Mouse (Mus musculus) forebrain, embryonic 10.5 days (tissue): Measurements from ENCODE around the gene Slc30a9. TPM values are rescaled to one million over a fixed set of nuclear protein-coding genes. Genes with fewer than 3 reads are reported as not detected.

Experiments
- DNase-seq: peaks from one replicate; pipeline ENCODE4 v3.0.0-alpha.2; 2017; ENCODE audit warnings: low spot score; ENCODE audit errors: extremely low spot score
- H3K27ac ChIP-seq: fragments of 300-500 bp; sonication (generic); 2 replicates; pipeline ENCODE4 v1.5.1; 2016; ENCODE audit warnings: mild to moderate bottlenecking
- H3K27me3 ChIP-seq: fragments of 300-500 bp; sonication (generic); 2 replicates; pipeline ENCODE4 v1.6.1; 2016; ENCODE audit warnings: mild to moderate bottlenecking; ENCODE audit not compliant: poor library complexity, severe bottlenecking
- H3K36me3 ChIP-seq: fragments of 300-500 bp; sonication (generic); replicated peaks from 2 replicates; pipeline ENCODE4 v1.6.1; 2016; ENCODE audit warnings: mild to moderate bottlenecking, moderate library complexity
- H3K4me1 ChIP-seq: fragments of 300-500 bp; sonication (generic); 2 replicates; pipeline ENCODE4 v1.6.1; 2016
- H3K4me3 ChIP-seq: fragments of 300-500 bp; sonication (generic); 2 replicates; pipeline ENCODE4 v1.5.1; 2016; ENCODE audit warnings: mild to moderate bottlenecking, moderate library complexity
- H3K9me3 ChIP-seq: fragments of 300-500 bp; sonication (generic); 2 replicates; pipeline ENCODE4 v1.6.1; 2016; ENCODE audit warnings: mild to moderate bottlenecking, moderate library complexity
- WGBS: fragments of 180-500 bp; shearing (Covaris S2); methylation state at CpG from one replicate; pipeline ENCODE4 v1.1.7; 2016; 5-methylcytosine and 5-hydroxymethylcytosine counted together
- polyA plus RNA-seq: library from polyadenylated mRNA; unstranded; fragments of >200 nt; fragmentation: Nextera tagmentation; extraction: Ambion mirVana; gene quantifications from 2 replicates; pipeline ENCODE4 v1.2.1, GENCODE M21; 2016

Slc30a9 gene
- polyA plus RNA-seq, 1 experiment from 2014 or later, result 85.4 TPM

DNA sequence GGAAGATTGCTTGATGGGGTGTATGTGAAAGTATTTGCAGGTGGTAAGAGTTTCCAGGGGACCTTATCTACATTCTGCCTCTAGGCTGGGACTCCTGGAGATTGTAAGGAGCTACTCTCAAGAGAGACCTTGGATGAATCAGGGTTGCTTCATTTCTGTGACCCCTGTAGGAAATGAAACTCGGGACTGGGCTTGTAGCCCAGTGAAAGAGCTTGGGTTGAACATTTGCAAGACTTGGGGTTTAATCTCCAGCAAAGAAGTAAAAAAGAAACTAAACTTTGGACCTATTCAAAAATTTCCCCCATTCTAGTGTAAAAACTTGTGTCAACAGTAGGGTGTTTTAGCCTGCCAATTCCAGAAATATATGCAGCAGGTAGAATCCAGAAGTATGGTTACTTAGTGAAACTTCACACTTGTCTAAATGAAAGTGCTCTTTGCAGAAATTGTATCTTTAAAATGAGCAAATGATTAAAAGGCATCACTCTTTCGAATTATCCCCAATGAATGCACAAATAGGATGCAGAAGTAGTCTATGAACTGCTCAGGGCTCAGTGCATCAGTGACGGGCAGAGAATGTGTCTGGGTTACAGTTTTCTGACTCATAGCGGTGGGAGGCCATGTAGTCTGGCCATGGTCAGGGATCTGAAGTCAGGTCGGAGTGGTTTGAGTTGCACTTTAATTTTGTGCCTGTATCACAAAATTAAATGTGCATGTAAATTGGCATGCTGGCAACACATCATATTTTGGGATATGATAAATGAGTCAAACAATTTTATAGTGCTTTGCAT is 9.5 kb upstream of the Slc30a9 start:
- 87% methylated on average over 5 of the region's 5 CpGs for WGBS
- no peaks in the 10 kb centered on the region for H3K4me1 ChIP-seq
- no peaks in the 10 kb centered on the region for H3K27me3 ChIP-seq
- no peak overlapping the region for H3K27ac ChIP-seq
- H3K36me3 ChIP-seq, result peaks cover 25% of the 10 kb centered on the region
- no peak overlapping the region for H3K4me3 ChIP-seq
- no peaks in the 10 kb centered on the region for H3K9me3 ChIP-seq
- no peak for DNase-seq

DNA sequence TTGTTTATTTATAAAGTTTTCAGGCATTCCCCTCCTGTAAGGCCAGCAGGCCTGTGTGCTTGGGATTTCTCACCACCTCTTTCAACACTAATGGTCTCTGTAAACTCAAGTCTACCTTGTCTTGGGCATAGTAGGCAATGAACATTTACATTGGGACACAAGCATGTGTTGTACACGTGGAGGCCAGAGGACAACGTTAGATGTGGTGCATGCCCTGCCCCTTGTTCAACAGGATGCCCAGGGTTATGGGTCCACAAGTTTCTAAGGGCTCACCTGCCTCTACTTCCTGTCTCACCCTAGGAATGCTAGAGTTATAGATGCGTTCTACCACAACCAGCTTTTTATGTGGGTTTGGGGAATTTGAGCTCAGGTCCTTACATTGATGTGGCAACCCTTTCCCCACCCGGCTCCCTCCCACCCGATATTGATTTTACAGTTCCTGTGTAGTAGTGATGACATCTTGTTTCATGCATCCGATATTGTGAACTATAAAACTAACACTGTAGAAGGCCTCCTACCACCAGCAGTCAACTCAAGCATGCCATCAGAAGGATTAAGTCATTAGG is 6.8 kb upstream of the Slc30a9 start:
- Histone ChIP-seq H3K4me3 (no peak overlapping the region), H3K9me3 (no peaks in the 10 kb centered on the region), H3K4me1 (no peaks in the 10 kb centered on the region), H3K27me3 (no peaks in the 10 kb centered on the region), H3K27ac (no peak overlapping the region), H3K36me3 (peaks cover 10% of the 10 kb centered on the region)
- DNase-seq, result no peak
- 90% methylated on average over 6 of the region's 6 CpGs for WGBS

DNA sequence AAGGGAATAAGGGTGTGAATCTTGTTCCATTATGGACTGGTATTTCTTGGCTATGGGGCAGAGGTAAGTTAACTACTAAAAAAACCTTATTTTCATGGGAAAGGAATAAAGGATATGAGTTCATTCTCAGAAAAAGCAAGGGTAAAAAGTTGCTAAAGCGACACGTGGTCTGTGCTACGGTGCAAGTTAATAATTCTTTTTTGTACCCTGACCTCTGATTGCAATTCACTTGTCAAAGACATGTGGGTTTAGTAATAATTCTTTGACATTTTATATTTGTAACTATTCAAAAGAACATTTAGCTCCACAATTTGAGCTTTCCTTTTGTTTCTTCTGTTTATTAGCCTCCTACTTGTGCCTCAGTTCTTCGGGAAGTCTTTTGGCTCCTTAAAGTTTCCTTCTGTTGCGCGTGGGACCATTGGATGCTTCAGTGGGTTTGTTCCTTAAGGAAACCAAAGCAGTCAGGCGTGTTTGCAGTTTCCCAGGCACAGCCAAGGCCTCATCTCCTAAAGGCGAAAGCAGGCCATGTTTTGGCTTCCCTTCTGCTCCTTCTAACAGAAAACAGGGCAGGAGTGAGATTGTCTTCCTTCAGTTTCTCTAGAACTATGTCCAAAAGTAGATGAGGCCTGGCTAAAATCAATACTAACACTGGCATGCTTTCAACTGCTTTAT is 5.7 kb upstream of the Slc30a9 start:
- Histone ChIP-seq H3K4me3 (no peak overlapping the region), H3K27ac (no peak overlapping the region), H3K9me3 (no peaks in the 10 kb centered on the region), H3K4me1 (peaks cover 3% of the 10 kb centered on the region), H3K36me3 (peaks cover 2% of the 10 kb centered on the region; the same call in 1 of the 2 replicates), H3K27me3 (no peaks in the 10 kb centered on the region)
- 96% methylated on average over 8 of the region's 8 CpGs for WGBS
- no peak for DNase-seq

DNA sequence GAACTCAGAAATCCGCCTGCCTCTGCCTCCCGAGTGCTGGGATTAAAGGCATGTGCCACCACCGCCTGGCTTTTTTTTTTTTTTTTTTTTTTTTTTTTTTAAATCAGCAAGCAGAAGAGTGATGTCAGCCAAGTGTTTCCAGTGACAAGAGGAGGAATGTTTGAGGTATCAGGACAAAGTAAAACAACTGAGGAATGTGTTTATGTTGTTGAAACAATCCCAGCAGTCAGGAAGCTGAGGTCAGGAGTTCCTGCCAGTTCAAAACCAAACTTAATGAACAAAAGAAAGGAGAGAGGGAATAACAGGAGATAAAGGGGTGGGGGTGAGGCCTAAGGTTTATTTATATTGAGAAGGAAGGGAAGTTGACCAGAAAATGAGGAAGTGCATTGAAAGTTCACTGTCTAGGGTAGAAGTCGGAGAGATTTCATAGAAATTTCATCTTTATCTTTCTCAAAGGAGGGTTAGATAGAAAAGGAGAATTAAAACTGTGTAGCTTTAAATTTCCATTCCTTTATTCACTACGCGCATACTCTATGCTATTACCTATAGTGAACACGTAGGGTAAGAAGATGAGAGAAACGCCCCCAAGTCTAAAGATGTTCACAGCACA is 4.9 kb upstream of the Slc30a9 start:
- Histone ChIP-seq H3K36me3 (no peaks in the 10 kb centered on the region), H3K27me3 (no peaks in the 10 kb centered on the region), H3K4me3 (no peak overlapping the region), H3K27ac (no peak overlapping the region), H3K9me3 (no peaks in the 10 kb centered on the region), H3K4me1 (peaks cover 6% of the 10 kb centered on the region)
- 93% methylated on average over 7 of the region's 8 CpGs for WGBS
- no peak for DNase-seq

DNA sequence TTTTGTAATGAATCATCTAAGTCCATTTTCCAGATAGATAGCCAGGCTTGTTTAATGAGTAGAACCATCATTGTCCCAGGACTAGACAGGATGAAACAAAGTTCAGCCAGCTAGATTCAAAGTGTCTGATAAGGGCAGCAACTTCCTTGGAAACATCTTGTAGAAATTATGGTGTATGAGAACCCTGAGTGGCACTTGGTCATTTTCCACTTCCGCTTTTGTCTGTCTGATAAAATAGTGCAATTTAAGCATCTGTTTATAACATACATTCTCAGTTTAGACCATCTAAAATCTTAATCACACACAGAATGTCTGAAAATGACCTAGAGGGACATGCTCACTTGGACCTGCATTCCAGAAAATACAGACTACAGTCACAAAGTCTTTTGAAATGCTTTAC is 2.9 kb upstream of the Slc30a9 start:
- H3K4me3 ChIP-seq, result no peak overlapping the region
- H3K4me1 ChIP-seq, result peaks cover 21% of the 10 kb centered on the region
- H3K36me3 ChIP-seq, result 0 out of 2 replicates have a peak, but pooled peaks cover 2% of the 10 kb centered on the region
- DNase-seq, result no peak
- 91% methylated on average over 1 of the region's 1 CpGs for WGBS
- H3K27ac ChIP-seq, result no peak overlapping the region
- H3K27me3 ChIP-seq, result no peaks in the 10 kb centered on the region
- H3K9me3 ChIP-seq, result no peaks in the 10 kb centered on the region

DNA sequence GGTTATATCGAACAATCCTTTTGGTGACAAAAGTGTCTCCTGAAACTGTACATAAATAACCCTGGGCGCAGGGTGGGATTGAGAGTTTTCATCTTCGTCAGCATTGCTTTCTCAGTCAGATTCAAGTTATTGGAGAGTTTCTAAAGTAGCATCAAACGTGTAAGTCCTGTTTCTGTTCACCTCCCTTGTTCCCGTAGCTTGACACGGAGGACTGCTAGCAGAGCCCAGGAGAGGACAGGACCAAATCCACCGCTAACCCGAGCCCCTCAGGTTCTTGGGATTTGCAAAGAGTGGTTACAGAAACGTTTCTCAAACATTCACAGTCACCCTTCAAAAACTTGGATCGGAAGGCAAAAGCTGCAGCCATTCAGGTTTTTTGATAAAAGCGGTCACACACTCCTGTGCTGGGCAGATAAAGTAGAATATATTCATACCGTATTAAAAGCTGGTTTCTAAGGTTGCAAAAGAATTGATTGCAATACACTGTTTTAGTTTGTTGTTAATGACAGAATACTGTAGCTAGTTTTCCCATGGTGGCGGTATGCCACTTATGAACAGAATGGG is 986 bp downstream of the Slc30a9 start:
- no peak for DNase-seq
- Histone ChIP-seq H3K27ac (peak overlapping the region; percentile 95), H3K27me3 (no peaks in the 10 kb centered on the region), H3K4me3 (peak overlapping the region; percentile 99), H3K9me3 (no peaks in the 10 kb centered on the region), H3K36me3 (peaks cover 19% of the 10 kb centered on the region), H3K4me1 (peaks cover 21% of the 10 kb centered on the region)
- 37% methylated on average over 13 of the region's 13 CpGs for WGBS

DNA sequence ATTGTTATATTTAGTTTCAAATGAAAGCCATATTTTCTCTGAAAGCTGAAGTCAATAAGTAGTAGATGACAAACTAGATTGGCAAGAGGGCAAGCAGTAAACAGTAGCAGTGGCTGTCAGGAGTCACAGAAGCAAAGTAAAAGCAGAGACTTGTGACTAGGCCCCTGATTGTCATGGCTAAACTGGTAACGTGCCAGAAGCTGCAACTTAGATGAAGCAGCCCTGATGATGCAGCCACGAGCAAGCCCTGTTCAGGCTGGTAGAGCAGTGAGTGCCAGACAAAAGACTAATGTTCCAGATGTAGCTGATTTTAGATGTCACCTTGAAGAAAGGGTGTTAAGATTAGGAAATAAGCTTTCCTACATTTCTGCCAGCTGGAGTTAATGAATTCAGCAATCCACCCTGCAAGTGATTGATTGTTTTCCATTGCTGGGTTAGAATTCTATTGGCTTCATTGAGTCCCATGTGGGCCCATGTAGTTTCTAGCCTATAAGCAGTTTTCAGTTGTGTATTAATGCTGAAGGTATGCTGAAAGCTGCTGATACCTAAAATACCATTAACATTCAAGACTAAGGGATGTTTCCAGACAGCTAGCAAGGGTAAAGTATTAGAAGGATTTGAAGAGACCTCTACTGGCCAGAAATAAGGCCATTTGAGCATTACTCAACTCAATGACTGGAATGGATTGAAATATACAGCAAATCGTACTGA is 5.2 kb downstream of the Slc30a9 start:
- Histone ChIP-seq H3K4me3 (no peak overlapping the region), H3K27ac (no peak overlapping the region), H3K27me3 (no peaks in the 10 kb centered on the region), H3K36me3 (peaks cover 24% of the 10 kb centered on the region), H3K9me3 (no peaks in the 10 kb centered on the region), H3K4me1 (peaks cover 15% of the 10 kb centered on the region)
- WGBS, result 89% methylated on average over 3 of the region's 3 CpGs
- DNase-seq, result no peak

DNA sequence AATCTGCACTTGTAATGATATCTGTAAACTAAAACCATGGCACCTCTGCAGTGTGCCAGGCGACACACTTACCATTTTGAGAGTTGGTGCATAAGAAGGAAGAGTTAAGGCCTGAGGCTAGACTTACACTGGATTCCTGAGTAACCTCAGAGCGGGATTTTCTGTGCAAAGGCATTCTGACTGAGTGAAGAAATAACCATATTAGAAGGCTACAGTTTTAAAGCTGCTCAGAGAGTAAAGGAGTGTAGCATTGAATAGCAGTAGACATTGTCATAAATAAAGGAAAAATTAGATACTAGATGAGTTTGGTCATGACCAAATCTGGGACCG is 5.7 kb downstream of the Slc30a9 start:
- Histone ChIP-seq H3K36me3 (peaks cover 29% of the 10 kb centered on the region), H3K4me1 (peaks cover 13% of the 10 kb centered on the region), H3K9me3 (no peaks in the 10 kb centered on the region), H3K27me3 (no peaks in the 10 kb centered on the region), H3K27ac (no peak overlapping the region), H3K4me3 (no peak overlapping the region)
- 92% methylated on average over 3 of the region's 3 CpGs for WGBS
- no peak for DNase-seq

DNA sequence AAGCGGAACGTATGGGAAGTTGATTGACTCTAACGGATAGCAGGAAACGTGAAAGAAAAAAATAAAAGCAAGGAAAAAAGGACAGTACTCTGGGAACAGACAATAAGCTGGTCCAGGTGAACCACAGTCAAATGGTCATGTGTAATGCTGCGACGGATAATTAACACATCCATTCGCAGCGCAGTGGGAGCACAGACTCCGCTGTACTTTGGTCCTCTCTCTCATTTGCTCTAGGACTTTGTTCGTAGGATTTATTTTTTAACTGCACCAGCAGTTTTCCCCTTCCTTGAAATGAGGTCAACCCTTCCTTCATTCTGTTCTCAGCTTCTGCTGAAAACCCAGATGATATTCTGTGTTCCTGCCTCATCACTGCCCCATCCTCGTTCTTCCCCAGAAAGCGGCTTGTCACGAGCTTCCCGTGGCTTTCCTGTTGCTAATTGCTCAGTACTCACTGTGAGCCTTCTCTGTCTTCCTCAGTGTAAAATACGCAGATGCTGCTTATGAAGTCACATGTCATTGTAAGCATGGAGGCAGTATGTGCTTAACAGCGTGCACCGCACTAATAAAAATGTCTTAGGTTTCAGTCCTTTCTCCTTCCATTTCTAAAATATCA is 15.0 kb downstream of the Slc30a9 start:
- WGBS, result 92% methylated on average over 17 of the region's 17 CpGs
- DNase-seq, result no peak

DNA sequence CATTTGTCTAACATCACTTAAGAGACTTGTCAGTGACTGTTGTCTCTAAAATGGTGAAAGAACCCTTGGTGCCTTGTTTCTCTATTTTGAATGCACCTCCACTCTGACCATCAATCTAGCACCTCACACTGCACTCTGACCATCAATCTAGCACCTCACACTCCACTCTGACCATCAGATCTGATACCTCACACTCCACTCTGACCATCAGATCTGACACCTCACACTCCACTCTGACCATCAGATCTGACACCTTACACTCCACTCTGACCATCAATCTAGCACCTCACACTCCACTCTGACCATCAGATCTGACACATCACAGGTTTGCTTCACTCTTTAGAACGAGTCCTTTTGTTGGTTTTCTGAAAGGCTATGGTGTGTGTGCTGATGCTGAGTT is 17.3 kb downstream of the Slc30a9 start:
- H3K4me3 ChIP-seq, result no peak overlapping the region
- H3K36me3 ChIP-seq, result peaks cover 25% of the 10 kb centered on the region
- 75% methylated on average over 1 of the region's 1 CpGs for WGBS
- H3K4me1 ChIP-seq, result no peaks in the 10 kb centered on the region
- H3K27me3 ChIP-seq, result no peaks in the 10 kb centered on the region
- H3K27ac ChIP-seq, result no peak overlapping the region
- no peaks in the 10 kb centered on the region for H3K9me3 ChIP-seq
- no peak for DNase-seq

More for the DNA sequence above, 15.0 kb downstream of the Slc30a9 start:
- H3K4me3 ChIP-seq, result no peak overlapping the region
- H3K9me3 ChIP-seq, result no peaks in the 10 kb centered on the region
- no peaks in the 10 kb centered on the region for H3K27me3 ChIP-seq
- peaks cover 33% of the 10 kb centered on the region for H3K36me3 ChIP-seq
- no peaks in the 10 kb centered on the region for H3K4me1 ChIP-seq
- no peak overlapping the region for H3K27ac ChIP-seq

DNA sequence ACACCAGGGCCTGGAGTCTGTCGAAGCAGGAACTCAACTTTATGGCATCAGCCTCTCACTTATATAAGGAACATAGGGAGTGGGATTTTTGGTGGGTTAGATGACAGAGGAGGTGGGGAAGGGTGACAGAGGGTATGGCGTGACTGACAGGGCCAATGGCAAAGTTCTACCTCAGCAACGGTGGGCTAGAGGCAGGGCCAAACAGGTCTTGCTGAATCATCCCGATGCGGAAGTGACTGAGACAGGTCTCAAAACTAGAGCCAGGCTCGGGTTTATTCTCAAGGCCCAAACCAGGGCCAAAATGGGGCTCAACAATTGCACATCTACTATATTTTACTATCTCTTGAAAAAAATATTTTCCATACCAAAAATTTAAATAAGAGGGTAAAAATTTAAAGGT is 34.1 kb downstream of the Slc30a9 start:
- Histone ChIP-seq H3K27me3 (no peaks in the 10 kb centered on the region), H3K36me3 (peaks cover 81% of the 10 kb centered on the region), H3K4me3 (no peak overlapping the region), H3K9me3 (no peaks in the 10 kb centered on the region), H3K27ac (no peak overlapping the region), H3K4me1 (no peaks in the 10 kb centered on the region)
- no peak for DNase-seq
- 94% methylated on average over 6 of the region's 6 CpGs for WGBS

DNA sequence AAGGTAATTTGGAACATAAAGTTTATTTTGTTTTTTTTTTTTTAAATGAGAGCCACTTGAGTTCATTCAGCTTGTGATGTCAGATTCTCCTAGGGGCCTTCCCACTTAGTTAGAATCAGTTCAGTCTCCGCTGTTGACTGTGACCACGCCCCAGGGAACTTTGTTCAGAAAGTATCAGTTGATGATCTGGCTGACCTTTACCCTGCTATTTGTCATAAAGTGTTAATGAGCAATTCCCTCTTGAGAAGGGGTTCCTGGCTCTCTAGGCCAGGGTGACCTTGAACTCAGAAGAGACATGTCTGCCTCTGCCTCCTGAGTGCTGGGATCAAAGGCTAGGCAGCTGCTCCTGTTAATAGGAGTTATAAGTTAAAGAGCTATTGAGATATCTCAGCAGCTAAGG is 40.3 kb downstream of the Slc30a9 start:
- Histone ChIP-seq H3K36me3 (peaks cover 98% of the 10 kb centered on the region), H3K27me3 (no peaks in the 10 kb centered on the region)

More for the DNA sequence above, 40.3 kb downstream of the Slc30a9 start:
- Histone ChIP-seq H3K4me1 (no peaks in the 10 kb centered on the region), H3K27ac (no peak overlapping the region), H3K4me3 (no peak overlapping the region), H3K9me3 (no peaks in the 10 kb centered on the region)
- no peak for DNase-seq
- 88% methylated on average over 2 of the region's 2 CpGs for WGBS
